Mouse (Mus musculus): ENCODE measurements around the gene Rps27l. TPM values are rescaled to one million over a fixed set of nuclear protein-coding genes. Genes with fewer than 3 reads are reported as not detected.
A peak's percentile ranks its signal among the peaks of the same experiment; 100 is the strongest.

Rps27l gene
- polyA plus RNA-seq (2014; fragmentation: Nextera tagmentation; extraction: Ambion mirVana) = 577 and 678 TPM in 2 replicates

- peak within 1 kb of the TSS; percentile 93 for H3K9ac ChIP-seq (ENCODE audit: low read depth, low read length)
- peak within 1 kb of the TSS; percentile 97 for H3K27ac ChIP-seq (replicated peaks; ENCODE audit: low read depth, low read length)
- peaks cover 14% of the 10 kb centered on the region for H3K36me3 ChIP-seq (ENCODE audit: control insufficient read depth, insufficient read depth, low read length)
- H3K4me2 ChIP-seq (ENCODE audit: low read depth, low read length) = peak within 1 kb of the TSS; percentile 68
- DNase-seq (ENCODE audit: low spot score) (peak; percentile 96), ATAC-seq (ENCODE audit: low read depth) (peak; percentile 99)
- H3K4me3 ChIP-seq (ENCODE audit: low read depth, low read length) = peak within 1 kb of the TSS; percentile 98
- under 1% methylated on average over 70 of the region's 77 CpGs for WGBS
- peaks cover 9% of the 10 kb centered on the region; the same call in 1 of the 2 replicates for H3K4me1 ChIP-seq (ENCODE audit: control insufficient read depth, insufficient read depth, low read length)
- no peaks in the 10 kb centered on the region for H3K9me3 ChIP-seq (ENCODE audit: control insufficient read depth, low read length)
- H3K27me3 ChIP-seq (replicated peaks; ENCODE audit: control insufficient read depth, insufficient read depth, low read length) = no peaks in the 10 kb centered on the region
These were observed at the start of gene Rps27l for GRCm38 (mm10) chr9:66945647-66946641. Gene Rps27l (plus strand): TSS chr9:66946086.

GRCm38 (mm10) chr9:66896951-66897350, 48.9 kb upstream of the Rps27l start:
- 68% methylated on average over 6 of the region's 6 CpGs for WGBS
- no peak overlapping the region for H3K9ac ChIP-seq (ENCODE audit: low read depth, low read length)
- ATAC-seq (ENCODE audit: low read depth) = no peak
- no peak overlapping the region for H3K4me2 ChIP-seq (ENCODE audit: low read depth, low read length)
- no peak overlapping the region for H3K27ac ChIP-seq (replicated peaks; ENCODE audit: low read depth, low read length)
- H3K27me3 ChIP-seq (replicated peaks; ENCODE audit: control insufficient read depth, insufficient read depth, low read length) = no peaks in the 10 kb centered on the region
- no peak overlapping the region for H3K4me3 ChIP-seq (ENCODE audit: low read depth, low read length)
- no peaks in the 10 kb centered on the region for H3K9me3 ChIP-seq (ENCODE audit: control insufficient read depth, low read length)
- no peaks in the 10 kb centered on the region for H3K36me3 ChIP-seq (ENCODE audit: control insufficient read depth, insufficient read depth, low read length)
- no peaks in the 10 kb centered on the region for H3K4me1 ChIP-seq (ENCODE audit: control insufficient read depth, insufficient read depth, low read length)
- DNase-seq (ENCODE audit: low spot score) = no peak

- no peak for ATAC-seq (ENCODE audit: low read depth)
- Histone ChIP-seq H3K9ac (ENCODE audit: low read depth, low read length) (no peak overlapping the region), H3K27me3 (replicated peaks; ENCODE audit: control insufficient read depth, insufficient read depth, low read length) (no peaks in the 10 kb centered on the region), H3K4me3 (ENCODE audit: low read depth, low read length) (no peak overlapping the region), H3K4me2 (ENCODE audit: low read depth, low read length) (no peak overlapping the region), H3K9me3 (ENCODE audit: control insufficient read depth, low read length) (no peaks in the 10 kb centered on the region), H3K27ac (replicated peaks; ENCODE audit: low read depth, low read length) (no peak overlapping the region), H3K4me1 (ENCODE audit: control insufficient read depth, insufficient read depth, low read length) (no peaks in the 10 kb centered on the region), H3K36me3 (ENCODE audit: control insufficient read depth, insufficient read depth, low read length) (no peaks in the 10 kb centered on the region)
- WGBS = 55% methylated on average over 5 of the region's 6 CpGs
- no peak for DNase-seq (ENCODE audit: low spot score)
These were observed 48.0 kb upstream of the Rps27l start for GRCm38 (mm10) chr9:66897851-66898250.

GRCm38 (mm10) chr9:66899072-66899471, 46.8 kb upstream of the Rps27l start:
- no peak overlapping the region for H3K27ac ChIP-seq (replicated peaks; ENCODE audit: low read depth, low read length)
- no peaks in the 10 kb centered on the region for H3K36me3 ChIP-seq (ENCODE audit: control insufficient read depth, insufficient read depth, low read length)
- WGBS = 83% methylated on average over 2 of the region's 2 CpGs
- ATAC-seq (ENCODE audit: low read depth) = no peak
- no peak for DNase-seq (ENCODE audit: low spot score)
- H3K27me3 ChIP-seq (replicated peaks; ENCODE audit: control insufficient read depth, insufficient read depth, low read length) = no peaks in the 10 kb centered on the region
- no peak overlapping the region for H3K4me2 ChIP-seq (ENCODE audit: low read depth, low read length)
- no peaks in the 10 kb centered on the region for H3K4me1 ChIP-seq (ENCODE audit: control insufficient read depth, insufficient read depth, low read length)
- no peaks in the 10 kb centered on the region for H3K9me3 ChIP-seq (ENCODE audit: control insufficient read depth, low read length)
- no peak overlapping the region for H3K4me3 ChIP-seq (ENCODE audit: low read depth, low read length)
- no peak overlapping the region for H3K9ac ChIP-seq (ENCODE audit: low read depth, low read length)

- Histone ChIP-seq H3K4me2 (ENCODE audit: low read depth, low read length) (no peak overlapping the region), H3K9ac (ENCODE audit: low read depth, low read length) (no peak overlapping the region), H3K4me3 (ENCODE audit: low read depth, low read length) (no peak overlapping the region), H3K9me3 (ENCODE audit: control insufficient read depth, low read length) (no peaks in the 10 kb centered on the region), H3K4me1 (ENCODE audit: control insufficient read depth, insufficient read depth, low read length) (no peaks in the 10 kb centered on the region), H3K27me3 (replicated peaks; ENCODE audit: control insufficient read depth, insufficient read depth, low read length) (no peaks in the 10 kb centered on the region), H3K27ac (replicated peaks; ENCODE audit: low read depth, low read length) (no peak overlapping the region), H3K36me3 (ENCODE audit: control insufficient read depth, insufficient read depth, low read length) (no peaks in the 10 kb centered on the region)
- ATAC-seq (ENCODE audit: low read depth) = no peak
- 80% methylated on average over 4 of the region's 4 CpGs for WGBS
- no peak for DNase-seq (ENCODE audit: low spot score)
These were observed 46.4 kb upstream of the Rps27l start for GRCm38 (mm10) chr9:66899526-66899925.

- H3K9ac ChIP-seq (ENCODE audit: low read depth, low read length) = no peak overlapping the region
- no peak overlapping the region for H3K4me2 ChIP-seq (ENCODE audit: low read depth, low read length)
- no peaks in the 10 kb centered on the region for H3K9me3 ChIP-seq (ENCODE audit: control insufficient read depth, low read length)
- 54% methylated on average over 9 of the region's 9 CpGs for WGBS
- no peaks in the 10 kb centered on the region for H3K27me3 ChIP-seq (replicated peaks; ENCODE audit: control insufficient read depth, insufficient read depth, low read length)
- DNase-seq (ENCODE audit: low spot score) (peak; percentile 86), ATAC-seq (ENCODE audit: low read depth) (peak; percentile 93)
- H3K4me1 ChIP-seq (ENCODE audit: control insufficient read depth, insufficient read depth, low read length) = peaks cover 3% of the 10 kb centered on the region; the same call in 1 of the 2 replicates
- no peak overlapping the region for H3K4me3 ChIP-seq (ENCODE audit: low read depth, low read length)
- H3K27ac ChIP-seq (replicated peaks; ENCODE audit: low read depth, low read length) = 0 out of 2 replicates have a peak overlapping the region, but pooled peaks have one; percentile 33
- H3K36me3 ChIP-seq (ENCODE audit: control insufficient read depth, insufficient read depth, low read length) = no peaks in the 10 kb centered on the region
These were observed 39.9 kb upstream of the Rps27l start for GRCm38 (mm10) chr9:66905990-66906389.

GRCm38 (mm10) chr9:66907126-66907525, 38.8 kb upstream of the Rps27l start:
- Histone ChIP-seq H3K4me1 (ENCODE audit: control insufficient read depth, insufficient read depth, low read length) (peaks cover 3% of the 10 kb centered on the region; the same call in 1 of the 2 replicates), H3K36me3 (ENCODE audit: control insufficient read depth, insufficient read depth, low read length) (no peaks in the 10 kb centered on the region), H3K9me3 (ENCODE audit: control insufficient read depth, low read length) (no peaks in the 10 kb centered on the region), H3K4me3 (ENCODE audit: low read depth, low read length) (no peak overlapping the region), H3K27ac (replicated peaks; ENCODE audit: low read depth, low read length) (no peak overlapping the region), H3K27me3 (replicated peaks; ENCODE audit: control insufficient read depth, insufficient read depth, low read length) (no peaks in the 10 kb centered on the region), H3K4me2 (ENCODE audit: low read depth, low read length) (no peak overlapping the region), H3K9ac (ENCODE audit: low read depth, low read length) (no peak overlapping the region)
- DNase-seq (ENCODE audit: low spot score) = no peak
- 88% methylated on average over 8 of the region's 8 CpGs for WGBS
- no peak for ATAC-seq (ENCODE audit: low read depth)

GRCm38 (mm10) chr9:66907746-66908397, 38.0 kb upstream of the Rps27l start:
- Histone ChIP-seq H3K4me1 (ENCODE audit: control insufficient read depth, insufficient read depth, low read length) (peaks cover 3% of the 10 kb centered on the region; the same call in 1 of the 2 replicates), H3K9me3 (ENCODE audit: control insufficient read depth, low read length) (no peaks in the 10 kb centered on the region), H3K27ac (replicated peaks; ENCODE audit: low read depth, low read length) (peak overlapping the region; percentile 33; the same call in 1 of the 2 replicates), H3K4me3 (ENCODE audit: low read depth, low read length) (no peak overlapping the region), H3K27me3 (replicated peaks; ENCODE audit: control insufficient read depth, insufficient read depth, low read length) (no peaks in the 10 kb centered on the region), H3K36me3 (ENCODE audit: control insufficient read depth, insufficient read depth, low read length) (no peaks in the 10 kb centered on the region), H3K4me2 (ENCODE audit: low read depth, low read length) (no peak overlapping the region), H3K9ac (ENCODE audit: low read depth, low read length) (no peak overlapping the region)
- DNase-seq (ENCODE audit: low spot score) = no peak
- no peak for ATAC-seq (ENCODE audit: low read depth)
- 86% methylated on average over 5 of the region's 5 CpGs for WGBS
